In the genomic region with DNA sequence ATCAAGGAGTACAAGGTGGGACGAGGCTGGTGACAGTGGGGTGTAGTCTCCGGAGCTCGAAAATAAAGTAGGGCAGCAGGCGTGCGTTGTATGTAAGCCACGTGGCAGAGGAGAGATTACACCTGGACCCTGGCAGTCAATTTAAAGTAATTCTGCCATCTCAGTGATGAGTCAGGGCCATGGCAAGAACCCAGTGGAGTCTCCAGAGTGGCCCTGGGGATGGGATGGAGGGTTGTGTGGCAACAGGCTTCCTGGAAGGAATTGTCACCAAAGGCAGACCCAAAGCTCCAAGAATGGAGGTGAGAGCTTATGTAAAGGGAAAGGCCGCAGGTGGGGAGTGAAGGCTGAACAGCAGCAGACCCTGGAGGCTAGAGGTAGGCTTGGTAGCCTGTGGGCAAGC, we compare ENCODE assay signal across 17 mouse cellular contexts. TPM values are rescaled to one million over a fixed set of nuclear protein-coding genes. Genes with fewer than 3 reads are reported as not detected.
"Had no signal": no experiment of that assay in that cellular context is flagged by ENCODE, and none has a peak within 500 bp of the region (broad histone marks: within the 10 kb centered on the region; RNA-seq: fewer than 3 reads in every experiment).

No protein-coding gene starts in this region.

- DNase-seq: heart, postnatal 10 days; heart, postnatal 14 days; heart, postnatal 36 days; heart, postnatal 4 days; kidney, adult 11 months; kidney, adult 18-20 months; kidney, adult 2 months; kidney, adult 8-10 months; kidney, adult 9 months; kidney, postnatal 10 days; kidney, postnatal 14 days; kidney, postnatal 36 days; kidney, postnatal 4 days; layer of hippocampus, adult 9-11 months; layer of hippocampus, postnatal 36 days had no signal

RNA-seq across cellular contexts. Expression of a gene that starts 39.4 kb away (rescaled TPM):
- total RNA-seq: heart, postnatal 10 days; heart, postnatal 14 days; heart, postnatal 25 days; heart, postnatal 36 days; layer of hippocampus, adult 2 months had no signal
- polyA plus RNA-seq: kidney, adult 2 months had no signal
